Mouse (Mus musculus) midbrain, embryonic 15.5 days (tissue): ENCODE data around the gene Adora1. TPM values are rescaled to one million over a fixed set of nuclear protein-coding genes. Genes with fewer than 3 reads are reported as not detected.

ENCODE experiments used
- ATAC-seq: fragments of 200-750 bp; cut with Nextera tagmentation; replicated peaks from 2 replicates; pipeline ENCODE4 v1.8.0; 2017; ENCODE audit warnings: moderate TSS enrichment
- H3K27ac ChIP-seq: fragments of 300-500 bp; sonication (generic); 2 replicates; pipeline ENCODE4 v1.5.1; 2015; ENCODE audit warnings: mild to moderate bottlenecking, inconsistent platforms
- H3K27me3 ChIP-seq: fragments of 300-500 bp; sonication (generic); replicated peaks from 2 replicates; pipeline ENCODE4 v1.6.1; 2015; ENCODE audit warnings: inconsistent platforms
- H3K36me3 ChIP-seq: fragments of 300-500 bp; sonication (generic); replicated peaks from 2 replicates; pipeline ENCODE4 v1.6.1; 2015; ENCODE audit warnings: inconsistent platforms
- H3K4me1 ChIP-seq: fragments of 300-500 bp; sonication (generic); 2 replicates; pipeline ENCODE4 v1.6.1; 2015; ENCODE audit warnings: inconsistent platforms
- H3K4me2 ChIP-seq: fragments of 300-500 bp; sonication (generic); 2 replicates; pipeline ENCODE4 v1.6.1; 2015; ENCODE audit warnings: inconsistent platforms, mild to moderate bottlenecking, moderate library complexity
- H3K4me3 ChIP-seq: fragments of 300-500 bp; sonication (generic); 2 replicates; pipeline ENCODE4 v1.5.1; 2015; ENCODE audit warnings: mild to moderate bottlenecking, inconsistent platforms
- H3K9ac ChIP-seq: fragments of 300-500 bp; sonication (generic); 2 replicates; pipeline ENCODE4 v1.6.1; 2015; ENCODE audit warnings: mild to moderate bottlenecking, inconsistent platforms
- H3K9me3 ChIP-seq: fragments of 300-500 bp; sonication (generic); 2 replicates; pipeline ENCODE4 v1.6.1; 2016; ENCODE audit warnings: inconsistent platforms
- WGBS: fragments of 180-500 bp; shearing (Covaris S2); methylation state at CpG from one replicate; pipeline ENCODE4 v1.1.7; 2015; ENCODE audit warnings: mixed read lengths; 5-methylcytosine and 5-hydroxymethylcytosine counted together
- polyA plus RNA-seq: library from polyadenylated mRNA; unstranded; fragments of >200 nt; fragmentation: Nextera tagmentation; extraction: Ambion mirVana; gene quantifications from 2 replicates; pipeline ENCODE4 v1.2.1, GENCODE M21; 2015

Gene Adora1
- polyA plus RNA-seq, result 16.2 and 19.2 TPM in 2 replicates

GRCm38 (mm10) chr1:134235391-134235921 is at the start of gene Adora1:
TSS of gene Adora1 (minus strand) at chr1:134235431.
- peak; percentile 59 for ATAC-seq
- peaks cover 41% of the 10 kb centered on the region for H3K4me1 ChIP-seq
- under 1% methylated on average over 34 of the region's 37 CpGs for WGBS
- H3K9me3 ChIP-seq, result no peaks in the 10 kb centered on the region
- peaks cover 33% of the 10 kb centered on the region for H3K27me3 ChIP-seq
- peak within 1 kb of the TSS; percentile 3; the same call in 1 of the 2 replicates for H3K27ac ChIP-seq
- no peaks in the 10 kb centered on the region for H3K36me3 ChIP-seq
- peak within 1 kb of the TSS; percentile 86 for H3K4me2 ChIP-seq
- peak within 1 kb of the TSS; percentile 45 for H3K9ac ChIP-seq
- peak within 1 kb of the TSS; percentile 49 for H3K4me3 ChIP-seq

DNA sequence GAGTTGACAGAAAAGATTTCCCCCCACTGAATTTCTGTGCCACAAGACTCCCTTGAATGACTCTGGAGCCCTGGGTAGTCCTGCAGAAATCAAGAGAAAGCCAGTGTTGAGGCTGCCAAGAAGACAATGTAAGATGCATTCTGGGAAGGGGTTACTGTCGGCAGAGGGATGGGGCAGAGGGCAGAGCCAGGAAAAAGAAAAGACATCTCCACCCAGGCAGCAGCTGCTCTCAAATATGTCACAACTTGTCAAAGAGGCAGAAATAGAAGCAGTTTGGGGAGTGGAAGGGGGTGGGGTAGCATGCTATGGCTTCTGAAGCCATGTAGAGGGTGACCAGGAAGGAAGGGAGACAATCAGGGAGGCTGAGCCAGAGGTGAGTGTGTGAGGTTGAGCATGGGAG is 47.9 kb upstream of the Adora1 start:
- Histone ChIP-seq H3K27me3 (no peaks in the 10 kb centered on the region), H3K9ac (no peak overlapping the region), H3K4me3 (no peak overlapping the region), H3K36me3 (no peaks in the 10 kb centered on the region), H3K27ac (no peak overlapping the region), H3K9me3 (no peaks in the 10 kb centered on the region), H3K4me1 (no peaks in the 10 kb centered on the region), H3K4me2 (no peak overlapping the region)
- ATAC-seq, result no peak
- 40% methylated on average over 1 of the region's 1 CpGs for WGBS

- WGBS, result 90% methylated on average over 3 of the region's 3 CpGs
Measured at GRCm38 (mm10) chr1:134282342-134282741, 47.1 kb upstream of the Adora1 start.

GRCm38 (mm10) chr1:134281563-134281962 is 46.3 kb upstream of the Adora1 start:
- H3K27ac ChIP-seq, result no peak overlapping the region
- H3K9ac ChIP-seq, result no peak overlapping the region
- H3K36me3 ChIP-seq, result no peaks in the 10 kb centered on the region
- ATAC-seq, result no peak
- no peak overlapping the region for H3K4me2 ChIP-seq
- 71% methylated on average over 4 of the region's 4 CpGs for WGBS
- H3K9me3 ChIP-seq, result no peaks in the 10 kb centered on the region
- H3K4me1 ChIP-seq, result no peaks in the 10 kb centered on the region
- H3K4me3 ChIP-seq, result no peak overlapping the region
- no peaks in the 10 kb centered on the region for H3K27me3 ChIP-seq

More at GRCm38 (mm10) chr1:134282342-134282741, 47.1 kb upstream of the Adora1 start:
- H3K9ac ChIP-seq, result no peak overlapping the region
- H3K4me1 ChIP-seq, result no peaks in the 10 kb centered on the region
- no peak overlapping the region for H3K4me2 ChIP-seq
- no peak overlapping the region for H3K4me3 ChIP-seq
- no peak overlapping the region for H3K27ac ChIP-seq
- H3K36me3 ChIP-seq, result no peaks in the 10 kb centered on the region
- H3K9me3 ChIP-seq, result no peaks in the 10 kb centered on the region
- H3K27me3 ChIP-seq, result no peaks in the 10 kb centered on the region
- no peak for ATAC-seq

DNA sequence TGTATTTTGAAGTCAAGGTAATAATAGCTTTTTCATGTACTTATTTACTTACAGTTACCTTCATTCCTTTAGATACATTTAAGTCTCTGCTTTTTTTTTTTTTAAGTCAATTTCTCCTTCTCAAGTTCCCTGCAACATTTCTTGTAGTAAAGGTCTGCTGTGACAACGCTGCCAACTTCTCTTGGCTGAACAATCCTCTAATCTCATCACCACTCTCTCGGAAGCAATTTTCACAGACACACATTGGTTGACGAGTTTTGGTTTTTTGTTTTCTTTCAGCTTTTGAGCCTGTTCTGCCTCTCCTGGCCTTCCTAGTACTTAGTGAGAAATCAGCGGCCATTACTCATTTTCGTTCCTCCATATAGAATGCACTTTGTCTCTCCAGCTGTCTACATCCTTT is 44.9 kb upstream of the Adora1 start:
- ATAC-seq, result no peak
- Histone ChIP-seq H3K4me2 (no peak overlapping the region), H3K27ac (no peak overlapping the region), H3K4me1 (no peaks in the 10 kb centered on the region), H3K4me3 (no peak overlapping the region), H3K9ac (no peak overlapping the region), H3K9me3 (no peaks in the 10 kb centered on the region), H3K27me3 (no peaks in the 10 kb centered on the region), H3K36me3 (no peaks in the 10 kb centered on the region)
- 68% methylated on average over 5 of the region's 5 CpGs for WGBS

GRCm38 (mm10) chr1:134276823-134277222 is 41.6 kb upstream of the Adora1 start:
- no peaks in the 10 kb centered on the region for H3K27me3 ChIP-seq
- peaks cover 9% of the 10 kb centered on the region; the same call in 1 of the 2 replicates for H3K4me1 ChIP-seq
- no peak overlapping the region for H3K4me3 ChIP-seq
- 75% methylated on average over 7 of the region's 7 CpGs for WGBS
- H3K4me2 ChIP-seq, result no peak overlapping the region
- ATAC-seq, result no peak
- no peak overlapping the region for H3K27ac ChIP-seq
- H3K9me3 ChIP-seq, result no peaks in the 10 kb centered on the region
- H3K9ac ChIP-seq, result no peak overlapping the region
- H3K36me3 ChIP-seq, result no peaks in the 10 kb centered on the region

DNA sequence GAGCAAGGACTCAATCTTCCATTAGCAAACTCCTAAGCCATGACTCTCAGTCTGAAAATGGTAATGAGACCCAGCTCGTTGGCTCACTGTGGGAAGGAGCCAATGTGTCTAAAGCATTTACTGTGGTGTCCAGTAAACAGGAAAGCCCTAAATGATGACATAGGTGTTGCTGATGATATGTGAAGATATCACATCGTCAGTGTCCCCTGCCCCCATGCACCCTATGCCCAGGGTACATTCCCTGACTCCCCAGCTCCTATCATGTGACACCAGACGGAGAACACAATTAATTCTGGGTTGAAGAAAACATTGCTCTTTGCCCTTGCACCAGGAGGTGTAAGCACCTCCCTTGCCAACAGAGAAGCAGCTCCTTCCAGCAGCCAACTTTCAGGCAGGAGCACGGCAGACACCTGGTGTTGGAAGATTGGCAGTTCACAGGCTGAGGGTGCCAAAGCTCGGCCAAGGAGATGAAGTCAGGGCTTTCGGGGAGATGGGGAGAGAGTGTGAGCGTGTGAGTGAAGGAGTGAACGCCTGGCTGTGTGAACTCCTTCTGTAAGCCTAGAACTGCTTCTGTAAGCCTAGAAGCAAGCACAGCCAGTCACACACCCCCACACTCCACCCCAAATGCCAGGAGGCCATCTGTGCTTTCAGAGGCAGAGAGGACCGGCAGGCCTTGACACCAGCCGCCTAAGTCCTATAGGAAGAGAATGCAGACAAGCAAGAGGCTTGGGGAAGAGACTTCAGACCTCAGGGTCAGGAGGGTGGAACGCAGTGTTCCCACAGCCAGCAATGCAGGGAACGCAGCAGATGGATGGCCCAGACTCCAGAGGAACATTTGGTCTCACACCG is 40.6 kb upstream of the Adora1 start:
- Histone ChIP-seq H3K4me1 (peaks cover 9% of the 10 kb centered on the region; the same call in 1 of the 2 replicates), H3K27me3 (no peaks in the 10 kb centered on the region), H3K27ac (no peak overlapping the region), H3K4me2 (no peak overlapping the region), H3K9ac (no peak overlapping the region), H3K4me3 (no peak overlapping the region), H3K36me3 (no peaks in the 10 kb centered on the region), H3K9me3 (no peaks in the 10 kb centered on the region)
- no peak for ATAC-seq
- 81% methylated on average over 13 of the region's 13 CpGs for WGBS

GRCm38 (mm10) chr1:134274483-134274920 is 39.3 kb upstream of the Adora1 start:
- Histone ChIP-seq H3K27ac (no peak overlapping the region), H3K9me3 (no peaks in the 10 kb centered on the region), H3K4me2 (no peak overlapping the region), H3K36me3 (no peaks in the 10 kb centered on the region), H3K4me3 (no peak overlapping the region), H3K4me1 (peaks cover 9% of the 10 kb centered on the region; the same call in 1 of the 2 replicates), H3K9ac (no peak overlapping the region), H3K27me3 (no peaks in the 10 kb centered on the region)
- WGBS, result 79% methylated on average over 7 of the region's 7 CpGs
- no peak for ATAC-seq

DNA sequence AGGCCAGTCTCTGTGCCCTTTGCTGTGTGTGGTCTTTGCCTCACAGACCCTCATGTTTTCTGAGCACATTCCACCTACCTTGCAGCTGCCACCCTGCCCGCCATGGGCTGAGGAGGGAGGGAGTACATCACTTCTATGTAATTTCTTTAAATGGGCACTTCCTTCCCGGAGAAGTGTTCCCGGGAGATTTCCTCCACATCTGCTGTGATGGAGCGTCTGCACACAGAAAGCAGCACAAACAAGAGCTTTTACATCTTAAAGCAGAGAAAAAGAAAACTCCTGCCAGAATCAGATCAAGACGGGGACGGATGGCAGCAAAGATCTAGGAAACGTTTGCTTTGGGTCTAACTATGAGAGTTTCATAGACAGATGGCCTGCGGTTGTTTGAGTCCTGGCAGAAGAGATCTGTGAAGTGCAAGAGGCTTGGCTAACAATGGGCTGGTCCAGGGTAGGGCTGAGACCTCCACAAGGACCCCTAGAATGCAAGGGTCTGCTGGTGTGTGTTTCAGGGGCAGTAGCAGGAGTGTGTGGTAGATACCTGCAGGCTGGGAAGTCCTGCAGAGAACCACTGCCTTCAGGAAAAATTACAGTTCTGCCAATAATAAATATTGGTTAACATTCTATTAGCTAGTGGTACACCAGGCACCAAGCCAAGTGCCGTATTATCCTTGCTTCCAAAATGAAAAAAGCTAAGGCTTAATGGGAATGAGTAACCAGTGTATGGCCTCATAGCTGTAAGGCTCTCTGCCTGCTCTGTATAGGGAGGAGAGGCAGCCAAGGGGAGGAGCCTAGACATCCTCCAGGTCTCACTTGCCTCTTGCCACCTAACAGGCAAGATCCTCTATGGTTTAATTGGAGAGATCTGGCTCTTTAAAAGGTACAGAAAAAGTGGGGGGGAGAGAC is 38.5 kb upstream of the Adora1 start:
- Histone ChIP-seq H3K4me3 (no peak overlapping the region), H3K36me3 (no peaks in the 10 kb centered on the region), H3K4me2 (no peak overlapping the region), H3K27ac (0 out of 2 replicates have a peak overlapping the region, but pooled peaks have one; percentile 45), H3K4me1 (peaks cover 9% of the 10 kb centered on the region; the same call in 1 of the 2 replicates), H3K27me3 (no peaks in the 10 kb centered on the region), H3K9ac (no peak overlapping the region), H3K9me3 (no peaks in the 10 kb centered on the region)
- ATAC-seq, result no peak
- WGBS, result 48% methylated on average over 9 of the region's 9 CpGs

DNA sequence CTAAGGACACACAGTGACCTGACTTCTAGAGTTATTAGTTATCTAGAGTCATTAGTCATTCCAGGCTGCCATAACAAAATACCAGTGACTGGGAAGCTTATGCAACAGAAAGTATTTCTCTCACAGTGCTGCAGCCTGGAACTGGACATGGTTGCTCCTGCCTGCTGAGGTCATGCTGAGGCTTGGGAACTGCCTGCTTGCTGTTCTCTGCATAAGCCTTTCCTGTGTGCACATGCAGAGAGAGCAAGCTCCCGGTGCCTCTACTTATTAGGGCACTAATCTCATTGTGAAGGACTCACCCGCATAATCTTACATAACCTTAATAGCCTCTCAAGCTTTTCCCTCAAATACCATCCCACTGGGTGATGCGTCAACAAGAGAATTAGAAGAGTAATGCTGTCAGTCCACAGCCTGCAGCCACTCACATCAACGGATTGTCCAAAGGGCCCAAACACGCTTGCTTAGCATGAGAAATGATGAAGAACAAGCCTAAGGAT is 37.6 kb upstream of the Adora1 start:
- peaks cover 9% of the 10 kb centered on the region; the same call in 1 of the 2 replicates for H3K4me1 ChIP-seq
- H3K4me3 ChIP-seq, result no peak overlapping the region
- H3K27ac ChIP-seq, result no peak overlapping the region
- H3K36me3 ChIP-seq, result no peaks in the 10 kb centered on the region
- H3K27me3 ChIP-seq, result no peaks in the 10 kb centered on the region
- ATAC-seq, result no peak
- 38% methylated on average over 5 of the region's 5 CpGs for WGBS
- H3K9me3 ChIP-seq, result no peaks in the 10 kb centered on the region
- no peak overlapping the region for H3K4me2 ChIP-seq
- H3K9ac ChIP-seq, result no peak overlapping the region

DNA sequence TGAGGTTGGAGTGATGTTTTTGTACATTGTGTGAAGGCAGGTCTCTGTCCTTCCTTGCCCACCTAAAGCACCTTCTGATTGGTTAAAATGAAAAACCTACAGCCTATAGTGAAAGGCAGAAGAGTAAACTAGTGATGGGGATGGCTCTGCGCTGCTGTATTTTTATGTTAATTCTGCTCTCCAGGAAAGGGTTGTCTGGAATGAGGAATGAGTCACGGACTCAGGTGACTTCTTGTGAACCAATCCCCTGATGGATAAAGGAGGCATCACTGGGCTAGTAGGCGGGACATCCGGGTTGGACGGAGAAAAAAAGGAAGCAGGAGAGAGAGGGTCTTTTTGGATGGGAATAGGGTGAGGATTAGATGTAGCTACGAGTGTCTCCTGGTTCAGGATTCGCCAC is 34.8 kb upstream of the Adora1 start:
- Histone ChIP-seq H3K4me3 (no peak overlapping the region), H3K4me2 (no peak overlapping the region), H3K9ac (no peak overlapping the region), H3K36me3 (no peaks in the 10 kb centered on the region), H3K9me3 (no peaks in the 10 kb centered on the region), H3K27me3 (no peaks in the 10 kb centered on the region), H3K4me1 (peaks cover 18% of the 10 kb centered on the region), H3K27ac (no peak overlapping the region)
- ATAC-seq, result no peak
- 63% methylated on average over 7 of the region's 7 CpGs for WGBS

- Histone ChIP-seq H3K9me3 (no peaks in the 10 kb centered on the region), H3K4me3 (no peak overlapping the region), H3K36me3 (no peaks in the 10 kb centered on the region), H3K9ac (no peak overlapping the region), H3K27me3 (no peaks in the 10 kb centered on the region), H3K27ac (0 out of 2 replicates have a peak overlapping the region, but pooled peaks have one; percentile 25), H3K4me1 (peaks cover 9% of the 10 kb centered on the region), H3K4me2 (no peak overlapping the region)
- WGBS, result 17% methylated on average over 2 of the region's 2 CpGs
- ATAC-seq, result 0 out of 2 replicates have a peak, but pooled peaks have one; percentile 42
Measured at GRCm38 (mm10) chr1:134265797-134266196, 30.6 kb upstream of the Adora1 start.
